Mouse (Mus musculus) kidney, embryonic 16.5 days (tissue): ENCODE measurements at regions not wholly inside any gene's neighbourhood (a gene's known extent, or its start where the extent isn't known, plus 50 kb on each side); places are given as distances from the start of the nearest gene placed in this dataset.
A peak's percentile ranks its signal among the peaks of the same experiment; 100 is the strongest.

ENCODE experiments used
- ATAC-seq: fragments of 200-750 bp; cut with Nextera tagmentation; 2 replicates; pipeline ENCODE4 v1.8.0; 2017; ENCODE audit warnings: moderate TSS enrichment; ENCODE audit not compliant: low FRiP score, low TSS enrichment
- H3K27ac ChIP-seq: fragments of 300-500 bp; sonication (generic); 2 replicates; pipeline ENCODE4 v1.5.1; 2014; ENCODE audit warnings: low read length
- H3K27me3 ChIP-seq: fragments of 300-500 bp; sonication (generic); 2 replicates; pipeline ENCODE4 v1.6.1; 2014; ENCODE audit warnings: low read length, control low read depth, mixed read lengths; ENCODE audit not compliant: insufficient read depth
- H3K36me3 ChIP-seq: fragments of 300-500 bp; sonication (generic); 2 replicates; pipeline ENCODE4 v1.6.1; 2014; ENCODE audit warnings: low read length, control low read depth, mixed read lengths; ENCODE audit not compliant: insufficient read depth
- H3K4me1 ChIP-seq: fragments of 300-500 bp; sonication (generic); 2 replicates; pipeline ENCODE4 v1.6.1; 2014; ENCODE audit warnings: low read length, control low read depth, mixed read lengths; ENCODE audit not compliant: insufficient read depth
- H3K4me2 ChIP-seq: fragments of 300-500 bp; sonication (generic); replicated peaks from 2 replicates; pipeline ENCODE4 v1.6.1; 2014; ENCODE audit warnings: low read depth, low read length
- H3K4me3 ChIP-seq: fragments of 300-500 bp; sonication (generic); 2 replicates; pipeline ENCODE4 v1.5.1; 2014; ENCODE audit warnings: mild to moderate bottlenecking, low read length
- H3K9ac ChIP-seq: fragments of 300-500 bp; sonication (generic); replicated peaks from 2 replicates; pipeline ENCODE4 v1.6.1; 2014; ENCODE audit warnings: low read length
- H3K9me3 ChIP-seq: fragments of 300-500 bp; sonication (generic); 2 replicates; pipeline ENCODE4 v1.6.1; 2016; ENCODE audit warnings: low read length, control low read depth
- WGBS: fragments of 180-500 bp; shearing (Covaris S2); extraction: QIAGEN DNeasy Blood & Tissue Kit; methylation state at CpG from one replicate; pipeline ENCODE4 v1.1.7; 2014; 5-methylcytosine and 5-hydroxymethylcytosine counted together

DNA sequence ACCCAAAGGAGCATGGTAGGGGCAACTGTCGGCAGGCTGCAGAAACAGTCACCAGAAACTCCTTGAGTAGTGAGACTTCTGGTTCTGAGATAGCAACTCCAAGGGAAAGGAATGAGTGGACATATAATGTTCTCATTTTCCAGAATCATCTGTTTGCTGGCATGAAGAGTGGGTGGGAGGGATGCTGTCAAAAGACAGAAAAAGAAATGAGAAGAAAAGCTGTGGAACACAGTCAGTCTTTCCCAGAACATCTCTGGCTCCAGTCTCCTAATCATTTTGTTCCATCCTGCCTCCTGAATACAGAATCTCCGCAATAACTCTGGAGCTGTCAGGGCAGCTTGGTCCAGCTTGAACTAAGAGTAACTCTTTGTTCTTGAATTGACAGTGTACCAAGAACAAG lies 145.8 kb upstream of the Egfl6 start:
- ATAC-seq = no peak
- Histone ChIP-seq H3K27me3 (peaks cover 6% of the 10 kb centered on the region; the same call in 1 of the 2 replicates), H3K36me3 (no peaks in the 10 kb centered on the region), H3K9me3 (no peaks in the 10 kb centered on the region), H3K4me2 (no peak overlapping the region), H3K4me1 (no peaks in the 10 kb centered on the region), H3K4me3 (no peak overlapping the region), H3K27ac (no peak overlapping the region), H3K9ac (no peak overlapping the region)
- WGBS = 79% methylated on average over 2 of the region's 2 CpGs

GRCm38 (mm10) chrX:166728622-166728928 lies 143.1 kb upstream of the Egfl6 start:
- H3K27me3 ChIP-seq = peaks cover 5% of the 10 kb centered on the region; the same call in 1 of the 2 replicates
- no peak for ATAC-seq
- 90% methylated on average over 2 of the region's 2 CpGs for WGBS
- H3K9me3 ChIP-seq = no peaks in the 10 kb centered on the region
- H3K4me3 ChIP-seq = no peak overlapping the region
- no peak overlapping the region for H3K27ac ChIP-seq
- no peaks in the 10 kb centered on the region for H3K4me1 ChIP-seq
- no peak overlapping the region for H3K9ac ChIP-seq
- H3K36me3 ChIP-seq = no peaks in the 10 kb centered on the region
- H3K4me2 ChIP-seq = no peak overlapping the region

DNA sequence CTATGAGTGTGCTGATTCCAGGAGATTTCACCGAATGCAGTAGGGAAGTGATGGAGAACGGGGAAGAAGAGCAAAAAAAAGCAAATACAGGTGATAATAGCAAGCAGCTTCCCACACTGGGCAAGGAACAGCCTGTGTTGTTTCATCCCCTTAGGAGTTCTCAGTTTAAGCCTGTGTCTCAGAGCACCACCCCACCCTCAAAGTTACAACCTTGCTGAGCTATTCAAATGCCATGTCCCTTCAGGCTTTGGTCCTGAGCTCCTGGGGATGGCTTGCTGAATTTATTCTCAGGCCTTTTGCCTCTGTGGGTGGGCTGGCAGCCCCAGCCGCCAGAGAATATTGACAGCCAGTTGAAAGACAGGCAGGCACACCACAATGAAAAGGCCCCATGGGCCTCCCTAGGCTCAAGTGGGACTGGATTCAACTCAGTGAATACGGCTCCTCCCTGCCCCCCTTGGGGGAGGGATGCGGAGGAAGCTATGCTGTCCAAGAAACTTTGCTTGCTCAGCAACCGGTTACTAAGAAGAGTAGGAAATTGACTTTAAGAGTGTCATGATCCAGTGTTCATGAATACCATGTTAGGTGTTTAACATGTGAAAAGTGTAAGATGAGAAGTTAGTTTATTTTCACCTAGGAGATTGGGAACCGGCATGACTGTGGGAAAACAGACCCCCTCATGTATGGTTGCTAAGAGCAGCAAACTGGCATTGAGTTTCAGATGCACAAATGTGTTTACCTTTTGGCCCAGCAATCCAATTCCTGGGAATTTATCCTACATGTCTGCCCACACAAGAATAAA lies 142.5 kb upstream of the Egfl6 start:
- Histone ChIP-seq H3K27ac (no peak overlapping the region), H3K9ac (no peak overlapping the region), H3K9me3 (no peaks in the 10 kb centered on the region), H3K4me3 (no peak overlapping the region), H3K36me3 (no peaks in the 10 kb centered on the region), H3K4me1 (no peaks in the 10 kb centered on the region), H3K27me3 (peaks cover 5% of the 10 kb centered on the region; the same call in 1 of the 2 replicates), H3K4me2 (no peak overlapping the region)
- WGBS = 53% methylated on average over 7 of the region's 7 CpGs
- peak; percentile 31; the same call in 1 of the 2 replicates for ATAC-seq

- no peak overlapping the region for H3K9ac ChIP-seq
- no peak overlapping the region for H3K4me2 ChIP-seq
- WGBS = 69% methylated on average over 6 of the region's 6 CpGs
- peaks cover 13% of the 10 kb centered on the region; the same call in 1 of the 2 replicates for H3K27me3 ChIP-seq
- no peaks in the 10 kb centered on the region for H3K9me3 ChIP-seq
- no peaks in the 10 kb centered on the region for H3K36me3 ChIP-seq
- no peaks in the 10 kb centered on the region for H3K4me1 ChIP-seq
- no peak for ATAC-seq
- H3K27ac ChIP-seq = no peak overlapping the region
- H3K4me3 ChIP-seq = no peak overlapping the region
These were observed 140.4 kb upstream of the Egfl6 start for GRCm38 (mm10) chrX:166725761-166726503.

DNA sequence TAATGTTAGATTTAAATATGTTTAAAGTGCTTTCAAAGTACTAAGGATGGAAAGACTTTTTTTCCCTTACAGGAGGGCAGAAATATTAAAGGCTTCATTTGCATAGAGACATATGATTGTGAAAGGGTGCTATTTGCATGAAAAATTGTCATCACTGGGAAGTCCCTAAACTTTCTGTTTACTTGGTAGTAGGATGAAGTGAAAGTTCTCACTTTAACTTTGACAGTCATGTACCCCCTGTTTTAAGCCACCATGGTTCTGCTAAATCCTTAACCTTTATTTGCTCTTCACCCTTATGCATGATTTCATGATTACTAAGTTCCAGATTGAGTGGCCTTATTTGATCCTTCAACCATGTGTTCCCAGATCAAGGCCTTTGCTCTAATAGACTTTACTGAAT lies 132.6 kb upstream of the Egfl6 start:
- no peaks in the 10 kb centered on the region for H3K36me3 ChIP-seq
- H3K4me3 ChIP-seq = no peak overlapping the region
- H3K4me1 ChIP-seq = no peaks in the 10 kb centered on the region
- H3K27me3 ChIP-seq = peaks cover 18% of the 10 kb centered on the region; the same call in 1 of the 2 replicates
- no peak overlapping the region for H3K4me2 ChIP-seq
- no peaks in the 10 kb centered on the region for H3K9me3 ChIP-seq
- H3K27ac ChIP-seq = no peak overlapping the region
- no peak for ATAC-seq
- H3K9ac ChIP-seq = no peak overlapping the region

DNA sequence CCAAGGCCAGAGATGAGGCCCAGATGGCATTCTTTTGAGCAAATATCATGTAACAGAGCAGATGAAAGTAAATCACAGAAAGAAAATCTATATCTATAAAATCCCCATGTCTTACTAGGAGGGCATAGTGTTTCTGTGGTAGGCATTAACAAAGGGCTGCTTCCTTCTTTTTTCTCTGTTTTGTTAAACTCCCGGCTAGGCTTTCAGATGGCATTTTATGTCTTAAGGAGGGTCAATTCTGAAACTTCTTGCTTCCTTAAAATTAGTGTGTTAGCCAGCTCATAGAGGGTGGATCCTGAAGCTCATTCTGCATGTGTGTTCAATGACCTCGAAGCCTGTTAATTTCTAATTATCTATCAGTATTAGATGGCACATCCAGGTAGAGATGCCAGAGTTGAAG lies 123.8 kb upstream of the Egfl6 start:
- Histone ChIP-seq H3K4me1 (no peaks in the 10 kb centered on the region), H3K9ac (no peak overlapping the region), H3K4me3 (no peak overlapping the region), H3K27ac (no peak overlapping the region), H3K9me3 (no peaks in the 10 kb centered on the region), H3K36me3 (no peaks in the 10 kb centered on the region), H3K4me2 (no peak overlapping the region), H3K27me3 (0 out of 2 replicates have a peak, but pooled peaks cover 2% of the 10 kb centered on the region)
- whole genome bisulfite sequencing = 83% methylated on average over 2 of the region's 2 CpGs
- ATAC-seq = no peak

DNA sequence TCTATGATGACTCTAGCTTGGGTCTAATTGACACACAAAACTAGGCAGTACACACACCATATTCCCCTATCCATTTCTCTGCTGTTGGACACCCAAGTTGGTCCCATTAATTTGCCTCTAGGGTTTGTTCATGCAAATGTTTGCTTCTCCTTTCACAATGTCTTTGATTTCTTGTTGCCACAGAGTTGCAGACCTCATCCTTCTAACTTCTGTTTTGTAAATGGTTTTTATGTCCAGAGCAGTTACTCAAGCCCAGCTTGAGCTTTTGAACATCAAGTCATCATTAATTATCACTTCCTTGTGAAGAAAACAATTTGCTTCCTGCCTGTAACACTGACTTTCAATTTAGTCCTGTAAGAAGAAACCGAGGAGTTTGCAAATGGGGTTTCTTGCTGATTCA lies 122.6 kb upstream of the Egfl6 start:
- H3K4me1 ChIP-seq = no peaks in the 10 kb centered on the region
- 50% methylated on average over 1 of the region's 1 CpGs for WGBS
- no peak overlapping the region for H3K4me2 ChIP-seq

GRCm38 (mm10) chrX:166707029-166707428 lies 121.5 kb upstream of the Egfl6 start:
- no peak overlapping the region for H3K4me2 ChIP-seq
- H3K27me3 ChIP-seq = peaks cover 2% of the 10 kb centered on the region; the same call in 1 of the 2 replicates
- WGBS = 61% methylated on average over 1 of the region's 1 CpGs
- H3K4me1 ChIP-seq = no peaks in the 10 kb centered on the region
- no peak overlapping the region for H3K9ac ChIP-seq
- no peak overlapping the region for H3K4me3 ChIP-seq
- no peaks in the 10 kb centered on the region for H3K36me3 ChIP-seq
- no peak for ATAC-seq
- no peak overlapping the region for H3K27ac ChIP-seq
- no peaks in the 10 kb centered on the region for H3K9me3 ChIP-seq

More for the DNA sequence above, 122.6 kb upstream of the Egfl6 start:
- ATAC-seq = no peak
- Histone ChIP-seq H3K27ac (no peak overlapping the region), H3K4me3 (no peak overlapping the region), H3K9ac (no peak overlapping the region), H3K9me3 (no peaks in the 10 kb centered on the region), H3K36me3 (no peaks in the 10 kb centered on the region), H3K27me3 (peaks cover 2% of the 10 kb centered on the region; the same call in 1 of the 2 replicates)

GRCm38 (mm10) chrX:166704311-166704710 lies 118.8 kb upstream of the Egfl6 start:
- no peak overlapping the region for H3K4me2 ChIP-seq
- peaks cover 9% of the 10 kb centered on the region; the same call in 1 of the 2 replicates for H3K27me3 ChIP-seq
- H3K9ac ChIP-seq = no peak overlapping the region
- no peaks in the 10 kb centered on the region for H3K36me3 ChIP-seq
- no peak overlapping the region for H3K27ac ChIP-seq
- WGBS = 93% methylated on average over 2 of the region's 2 CpGs
- no peak for ATAC-seq
- H3K9me3 ChIP-seq = no peaks in the 10 kb centered on the region
- no peaks in the 10 kb centered on the region for H3K4me1 ChIP-seq
- H3K4me3 ChIP-seq = no peak overlapping the region

GRCm38 (mm10) chrX:166694219-166694618 lies 108.7 kb upstream of the Egfl6 start:
- Histone ChIP-seq H3K4me3 (no peak overlapping the region), H3K4me2 (no peak overlapping the region), H3K9ac (no peak overlapping the region), H3K36me3 (no peaks in the 10 kb centered on the region), H3K27ac (no peak overlapping the region), H3K9me3 (no peaks in the 10 kb centered on the region), H3K4me1 (no peaks in the 10 kb centered on the region), H3K27me3 (peaks cover 16% of the 10 kb centered on the region; the same call in 1 of the 2 replicates)
- no peak for ATAC-seq
- WGBS = 86% methylated on average over 3 of the region's 3 CpGs
